Mouse (Mus musculus) liver, embryonic 11.5 days (tissue): ENCODE measurements around the gene Fam241b. TPM values are rescaled to one million over a fixed set of nuclear protein-coding genes. Genes with fewer than 3 reads are reported as not detected.

Source experiments
- ATAC-seq: fragments of 200-750 bp; cut with Nextera tagmentation; replicated peaks from 2 replicates; pipeline ENCODE4 v1.8.0; 2017; ENCODE audit warnings: moderate number of reproducible peaks, mild to moderate bottlenecking, moderate TSS enrichment, moderate library complexity; ENCODE audit not compliant: low FRiP score
- DNase-seq: peaks from one replicate; pipeline ENCODE4 v3.0.0-alpha.2; 2017; ENCODE audit warnings: low spot score
- H3K27ac ChIP-seq: fragments of 300-500 bp; sonication (generic); 2 replicates; pipeline ENCODE4 v1.5.1; 2014; ENCODE audit warnings: mild to moderate bottlenecking, low read depth, low read length, control low read depth
- H3K27me3 ChIP-seq: fragments of 300-500 bp; sonication (generic); replicated peaks from 2 replicates; pipeline ENCODE4 v1.6.1; 2014; ENCODE audit warnings: low read length, mixed read lengths; ENCODE audit not compliant: control insufficient read depth, insufficient read depth
- H3K36me3 ChIP-seq: fragments of 300-500 bp; sonication (generic); 2 replicates; pipeline ENCODE4 v1.6.1; 2014; ENCODE audit warnings: mild to moderate bottlenecking, low read length, moderate library complexity, mixed read lengths; ENCODE audit not compliant: control insufficient read depth, insufficient read depth
- H3K4me1 ChIP-seq: fragments of 300-500 bp; sonication (generic); replicated peaks from 2 replicates; pipeline ENCODE4 v1.6.1; 2014; ENCODE audit warnings: low read length, mixed read lengths; ENCODE audit not compliant: control insufficient read depth, insufficient read depth
- H3K4me2 ChIP-seq: fragments of 300-500 bp; sonication (generic); 2 replicates; pipeline ENCODE4 v1.6.1; 2014; ENCODE audit warnings: mild to moderate bottlenecking, control low read depth, moderate library complexity
- H3K4me3 ChIP-seq: fragments of 300-500 bp; sonication (generic); 2 replicates; pipeline ENCODE4 v1.5.1; 2014; ENCODE audit warnings: low read depth, low read length, control low read depth
- H3K9ac ChIP-seq: fragments of 300-500 bp; sonication (generic); 2 replicates; pipeline ENCODE4 v1.6.1; 2014; ENCODE audit warnings: low read depth, low read length, control low read depth
- H3K9me3 ChIP-seq: fragments of 300-500 bp; sonication (generic); 2 replicates; pipeline ENCODE4 v1.6.1; 2016; ENCODE audit warnings: low read length, inconsistent platforms, mixed read lengths; ENCODE audit not compliant: control insufficient read depth
- WGBS: fragments of 180-500 bp; shearing (Covaris S2); extraction: QIAGEN DNeasy Blood & Tissue Kit; methylation state at CpG from one replicate; pipeline ENCODE4 v1.1.7; 2014; 5-methylcytosine and 5-hydroxymethylcytosine counted together
- polyA plus RNA-seq: library from polyadenylated mRNA; unstranded; fragments of >200 nt; fragmentation: Nextera tagmentation; extraction: Ambion mirVana; gene quantifications from 2 replicates; pipeline ENCODE4 v1.2.1, GENCODE M21; 2014

The Fam241b gene
- polyA plus RNA-seq, 1 experiment from 2014 or later: 0.77 TPM

GRCm38 (mm10) chr10:62138040-62138439, 5.7 kb downstream of the Fam241b start:
- DNase-seq (no peak), ATAC-seq (no peak)
- H3K4me3 ChIP-seq: no peak overlapping the region
- H3K27ac ChIP-seq: no peak overlapping the region
- H3K27me3 ChIP-seq: peaks cover 45% of the 10 kb centered on the region
- H3K4me2 ChIP-seq: no peak overlapping the region
- 21% methylated on average over 3 of the region's 3 CpGs for WGBS
- H3K9me3 ChIP-seq: no peaks in the 10 kb centered on the region
- no peaks in the 10 kb centered on the region for H3K4me1 ChIP-seq
- no peak overlapping the region for H3K9ac ChIP-seq
- H3K36me3 ChIP-seq: no peaks in the 10 kb centered on the region

DNA sequence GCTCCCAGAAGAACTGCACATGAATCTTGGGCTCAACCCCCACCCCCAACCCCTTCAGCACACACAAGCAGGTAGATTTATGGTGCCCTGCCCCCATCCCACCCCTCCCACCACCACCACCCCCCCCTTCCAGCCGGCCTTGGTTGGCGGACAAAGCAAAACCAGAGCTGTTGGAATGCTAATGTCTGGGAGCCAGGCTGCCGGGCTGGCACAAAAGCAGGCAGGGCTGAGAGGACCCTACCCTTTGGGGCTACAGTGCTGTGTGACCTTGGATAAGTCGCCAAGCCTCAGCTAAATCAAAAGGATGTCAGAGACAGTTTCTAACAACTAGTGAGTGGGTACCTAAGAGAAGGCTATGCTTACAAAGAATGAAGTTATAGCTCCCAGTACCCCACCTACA, 6.6 kb downstream of the Fam241b start:
- H3K4me3 ChIP-seq: no peak overlapping the region
- H3K9ac ChIP-seq: no peak overlapping the region
- H3K9me3 ChIP-seq: no peaks in the 10 kb centered on the region
- WGBS: 23% methylated on average over 4 of the region's 4 CpGs
- ATAC-seq (no peak), DNase-seq (no peak)
- no peaks in the 10 kb centered on the region for H3K36me3 ChIP-seq
- no peak overlapping the region for H3K27ac ChIP-seq
- 0 out of 2 replicates have a peak, but pooled peaks cover 3% of the 10 kb centered on the region for H3K4me1 ChIP-seq
- no peak overlapping the region for H3K4me2 ChIP-seq
- H3K27me3 ChIP-seq: peaks cover 54% of the 10 kb centered on the region

- no peak for DNase-seq
- Histone ChIP-seq H3K27me3 (peaks cover 66% of the 10 kb centered on the region), H3K36me3 (no peaks in the 10 kb centered on the region), H3K9ac (no peak overlapping the region), H3K4me2 (no peak overlapping the region), H3K9me3 (no peaks in the 10 kb centered on the region), H3K4me3 (no peak overlapping the region), H3K4me1 (0 out of 2 replicates have a peak, but pooled peaks cover 3% of the 10 kb centered on the region), H3K27ac (no peak overlapping the region)
- 11% methylated on average over 8 of the region's 8 CpGs for WGBS
- no peak for ATAC-seq
Observed at GRCm38 (mm10) chr10:62135696-62136470, 7.8 kb downstream of the Fam241b start.

DNA sequence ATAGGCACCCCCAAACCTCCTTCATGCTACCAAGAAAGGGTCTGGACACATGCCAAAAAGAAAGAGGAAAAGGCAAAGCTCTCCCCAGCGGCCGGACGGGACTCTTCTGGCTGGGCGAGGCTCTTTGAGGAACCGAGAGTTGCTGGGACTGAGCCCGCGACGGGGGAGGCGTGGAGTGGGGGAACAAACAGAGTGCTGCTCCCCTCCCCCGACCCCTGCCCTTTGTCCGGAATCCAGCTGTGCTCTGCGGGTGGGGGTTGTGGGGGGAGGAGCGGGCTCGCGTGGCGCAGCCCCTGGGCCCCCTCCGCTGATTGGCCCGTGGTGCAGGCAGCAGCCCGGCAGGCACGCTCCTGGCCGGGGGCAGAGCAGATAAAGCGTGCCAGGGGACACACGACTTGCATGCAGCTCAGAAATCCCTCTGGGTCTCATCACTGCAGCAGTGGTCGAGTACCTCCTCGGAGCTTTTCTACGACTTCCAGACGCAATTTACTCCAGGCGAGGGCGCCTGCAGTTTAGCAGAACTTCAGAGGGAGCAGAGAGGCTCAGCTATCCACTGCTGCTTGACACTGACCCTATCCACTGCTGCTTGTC, 10.9 kb downstream of the Fam241b start, which contains the start of gene Neurog3:
Gene Neurog3, plus strand, starts transcription at position 400 of the 591 bp plus-strand sequence.
- Histone ChIP-seq H3K9ac (no peak within 1 kb of the TSS), H3K36me3 (no peaks in the 10 kb centered on the region), H3K4me3 (no peak within 1 kb of the TSS), H3K27ac (no peak within 1 kb of the TSS), H3K9me3 (no peaks in the 10 kb centered on the region), H3K27me3 (peaks cover 95% of the 10 kb centered on the region), H3K4me2 (peak within 1 kb of the TSS; percentile 50), H3K4me1 (0 out of 2 replicates have a peak, but pooled peaks cover 3% of the 10 kb centered on the region)
- DNase-seq (no peak), ATAC-seq (no peak)
- WGBS: 2% methylated on average over 29 of the region's 29 CpGs

GRCm38 (mm10) chr10:62128316-62128951, 15.3 kb downstream of the Fam241b start:
- no peak overlapping the region for H3K27ac ChIP-seq
- no peak overlapping the region for H3K9ac ChIP-seq
- 4% methylated on average over 32 of the region's 32 CpGs for WGBS

GRCm38 (mm10) chr10:62127711-62128231, 15.9 kb downstream of the Fam241b start:
- no peak overlapping the region for H3K9ac ChIP-seq
- 42% methylated on average over 21 of the region's 21 CpGs for WGBS
- H3K27me3 ChIP-seq: peaks cover 57% of the 10 kb centered on the region
- no peak overlapping the region for H3K4me2 ChIP-seq
- DNase-seq (no peak), ATAC-seq (no peak)
- H3K27ac ChIP-seq: no peak overlapping the region
- H3K9me3 ChIP-seq: no peaks in the 10 kb centered on the region
- H3K36me3 ChIP-seq: no peaks in the 10 kb centered on the region
- 0 out of 2 replicates have a peak, but pooled peaks cover under 1% of the 10 kb centered on the region for H3K4me1 ChIP-seq
- H3K4me3 ChIP-seq: no peak overlapping the region

More at GRCm38 (mm10) chr10:62128316-62128951, 15.3 kb downstream of the Fam241b start:
- Histone ChIP-seq H3K9me3 (no peaks in the 10 kb centered on the region), H3K27me3 (peaks cover 64% of the 10 kb centered on the region), H3K4me1 (0 out of 2 replicates have a peak, but pooled peaks cover 3% of the 10 kb centered on the region), H3K4me2 (no peak overlapping the region), H3K36me3 (no peaks in the 10 kb centered on the region), H3K4me3 (no peak overlapping the region)
- ATAC-seq: no peak
- DNase-seq: no peak

DNA sequence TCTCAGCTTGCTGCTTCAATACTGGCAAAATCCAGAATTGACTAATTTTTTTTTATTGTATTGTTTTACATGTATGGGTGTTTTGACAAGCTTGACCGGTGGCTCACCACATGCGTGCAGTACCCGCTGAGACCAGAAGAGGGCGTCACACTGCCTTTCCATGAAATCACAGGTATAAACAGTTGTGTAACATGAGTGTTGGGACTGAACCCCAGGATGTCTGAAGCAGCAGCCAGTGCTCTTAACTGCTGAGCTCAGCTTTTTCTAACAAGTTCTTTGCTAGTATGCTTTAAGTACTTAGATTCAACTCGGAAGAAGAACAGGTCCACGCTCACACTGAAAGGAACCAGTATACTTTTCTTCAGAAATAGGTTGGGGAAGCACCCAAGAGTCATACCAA, 16.6 kb downstream of the Fam241b start:
- DNase-seq (no peak), ATAC-seq (no peak)
- WGBS: 46% methylated on average over 6 of the region's 6 CpGs
- Histone ChIP-seq H3K36me3 (no peaks in the 10 kb centered on the region), H3K27me3 (peaks cover 51% of the 10 kb centered on the region), H3K4me1 (no peaks in the 10 kb centered on the region), H3K4me3 (no peak overlapping the region), H3K9ac (no peak overlapping the region), H3K27ac (no peak overlapping the region), H3K9me3 (no peaks in the 10 kb centered on the region), H3K4me2 (no peak overlapping the region)

- peaks cover 23% of the 10 kb centered on the region for H3K27me3 ChIP-seq
- 76% methylated on average over 9 of the region's 9 CpGs for WGBS
- no peak overlapping the region for H3K4me2 ChIP-seq
- H3K9ac ChIP-seq: no peak overlapping the region
- H3K9me3 ChIP-seq: no peaks in the 10 kb centered on the region
- no peaks in the 10 kb centered on the region for H3K4me1 ChIP-seq
- DNase-seq: no peak
- H3K4me3 ChIP-seq: no peak overlapping the region
- ATAC-seq: no peak
- H3K27ac ChIP-seq: no peak overlapping the region
- H3K36me3 ChIP-seq: no peaks in the 10 kb centered on the region
Observed at GRCm38 (mm10) chr10:62113865-62114647, 29.7 kb downstream of the Fam241b start.
